Mouse (Mus musculus) granulocyte monocyte progenitor cell, adult 5-6 weeks (primary cell): ENCODE measurements around the gene Ntm. TPM values are rescaled to one million over a fixed set of nuclear protein-coding genes. Genes with fewer than 3 reads are reported as not detected.

ENCODE experiments used
- ATAC-seq: replicated peaks from 2 replicates; pipeline ENCODE4 v1.8.0; 2016; ENCODE audit warnings: mild to moderate bottlenecking, moderate TSS enrichment, inconsistent platforms; ENCODE audit not compliant: poor library complexity, severe bottlenecking
- total RNA-seq, 2 experiments: library from RNA; stranded (forward) in 1 of 2; stranded (reverse) in 1 of 2; fragments of 200-712, 200-1000 nt in 1 of 2; fragments of >200 nt in 1 of 2; fragmentation: Nextera tagmentation in 1 of 2; gene quantifications; 2 replicates each; pipeline ENCODE4 v1.2.3; 2014 to 2017

Ntm gene
- total RNA-seq, 2 experiments from 2014 or later = not detected

DNA sequence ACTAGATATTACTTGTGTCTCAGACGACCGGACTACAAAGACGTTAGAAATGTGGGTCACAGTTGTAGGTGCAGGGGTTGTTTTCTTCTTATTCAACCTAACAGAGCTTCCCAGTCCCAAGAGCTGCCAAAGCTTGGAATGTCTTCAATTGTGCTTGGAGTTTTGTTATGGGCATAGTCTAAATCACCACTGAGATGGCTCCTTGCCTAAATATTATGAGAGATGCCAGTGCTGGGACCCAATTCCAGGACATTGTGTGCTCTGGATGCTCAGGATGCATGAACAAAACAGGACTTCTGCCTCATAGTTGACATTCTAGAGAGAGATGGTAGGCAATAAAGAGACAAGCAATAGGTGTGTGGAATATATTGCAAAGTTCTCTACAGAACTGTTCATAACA, 591.6 kb downstream of the Ntm start:
- no peak for ATAC-seq

DNA sequence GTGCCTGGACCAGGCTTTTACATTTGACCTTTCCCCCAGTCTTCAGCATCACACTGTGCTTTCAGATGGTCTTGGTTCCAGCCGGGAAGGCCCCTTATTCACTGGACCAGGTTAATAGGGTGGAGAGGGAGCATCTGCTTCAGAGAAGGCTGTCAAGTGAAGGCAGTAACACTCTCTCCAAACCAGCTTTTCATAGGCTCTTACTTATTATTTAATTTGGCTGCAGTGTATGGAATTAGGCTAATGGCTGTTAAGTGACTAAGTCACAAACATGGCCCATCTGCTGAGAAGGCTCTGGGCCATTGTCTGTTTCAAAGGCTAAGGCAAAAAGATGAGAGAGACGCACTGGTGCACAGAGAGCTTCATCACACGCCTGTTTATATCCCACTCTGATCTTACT, 593.3 kb downstream of the Ntm start:
- ATAC-seq = no peak

DNA sequence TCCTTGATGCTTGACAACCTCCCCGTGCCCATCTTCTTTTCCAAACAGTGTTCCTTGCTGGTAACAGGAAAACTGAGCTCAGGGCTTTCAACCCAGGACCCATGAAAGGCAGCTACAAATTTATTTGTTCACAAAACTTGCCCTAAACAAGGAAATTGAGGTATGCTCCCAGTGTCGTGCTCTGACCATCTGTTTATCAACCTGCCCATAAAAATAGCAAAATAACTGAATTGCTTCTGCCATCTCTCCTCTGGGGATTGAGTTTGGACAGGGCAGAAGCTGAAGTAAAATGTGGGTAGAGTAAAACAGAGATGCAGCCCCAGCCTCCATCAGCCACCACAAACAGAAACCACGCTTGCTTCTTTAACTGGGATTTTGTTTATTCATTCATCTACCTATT, 594.6 kb downstream of the Ntm start:
- ATAC-seq = no peak

DNA sequence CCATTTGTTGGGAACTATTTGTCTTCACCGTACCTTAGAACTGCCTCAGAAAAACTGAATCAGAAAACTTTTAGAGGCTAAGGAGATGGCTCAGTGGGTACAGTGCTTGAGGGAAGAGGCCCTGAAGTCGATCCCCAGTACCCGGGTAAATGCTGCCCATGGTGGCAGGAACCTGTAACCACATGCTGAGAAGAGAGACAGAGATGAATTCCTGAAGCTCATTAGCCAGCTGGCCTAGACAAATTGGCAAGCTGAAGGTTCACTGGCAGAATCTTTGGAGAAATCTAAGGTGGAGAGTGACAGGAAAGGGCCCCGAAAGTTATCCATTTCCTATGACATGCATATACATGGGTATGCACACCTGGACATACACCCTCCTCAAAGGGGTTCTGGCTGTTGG, 605.1 kb downstream of the Ntm start:
- no peak for ATAC-seq

DNA sequence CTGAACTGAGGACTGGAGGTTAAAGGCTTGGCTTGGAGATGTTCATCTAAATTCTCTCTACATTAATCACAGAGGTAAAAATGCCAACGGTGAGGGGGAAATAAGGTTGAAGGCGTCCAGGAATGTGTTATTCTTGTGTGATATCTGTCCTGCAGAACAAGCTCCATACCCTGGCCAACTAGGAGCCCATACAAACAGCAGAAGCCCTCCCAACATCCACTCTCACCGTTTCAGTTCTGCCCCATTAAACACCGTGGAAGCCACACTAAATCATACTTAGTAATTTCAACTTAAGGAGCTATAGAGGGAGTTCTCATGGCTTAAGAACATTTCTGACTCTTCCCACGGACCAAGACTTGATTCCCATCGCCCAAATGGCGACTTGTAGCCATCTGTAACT, 620.6 kb downstream of the Ntm start:
- ATAC-seq = no peak

DNA sequence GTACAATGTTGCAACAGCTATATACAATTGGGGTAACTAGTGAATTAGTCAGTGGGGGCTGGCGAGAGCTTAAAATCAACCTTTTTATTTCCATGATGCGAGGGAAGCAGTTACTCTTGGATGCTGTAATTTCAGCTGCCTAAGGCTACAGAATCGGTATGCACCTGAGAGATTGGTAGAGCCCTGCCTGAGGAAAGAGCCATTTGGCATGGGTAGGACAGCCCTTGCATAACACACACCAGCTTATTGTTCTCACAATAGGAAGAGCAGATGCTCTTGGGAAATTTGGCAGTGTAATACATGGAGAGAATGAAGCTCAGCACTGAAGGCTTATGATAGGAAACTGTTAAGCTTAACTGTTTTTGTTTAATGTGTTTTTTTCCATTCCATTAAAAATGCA, 621.6 kb downstream of the Ntm start:
- ATAC-seq = no peak

DNA sequence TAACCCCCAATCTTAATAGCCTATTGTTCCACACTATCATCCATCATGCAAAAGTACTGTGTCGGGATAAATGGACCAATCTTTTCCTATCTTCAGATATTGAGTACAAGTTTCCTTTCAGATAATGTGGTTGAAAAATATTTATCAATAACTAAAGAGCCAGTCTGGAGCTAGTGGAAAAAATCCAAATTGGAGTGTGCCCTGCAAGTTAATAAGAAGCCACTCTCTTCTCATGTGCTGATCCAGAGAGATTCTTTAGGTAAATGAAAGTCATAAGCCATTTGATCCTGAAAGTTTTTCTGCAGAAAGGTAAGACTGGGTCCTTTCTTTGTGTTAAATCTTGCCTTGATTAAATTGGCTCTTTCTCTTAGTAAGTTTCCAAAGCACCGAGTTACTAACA, 627.3 kb downstream of the Ntm start:
- no peak for ATAC-seq

DNA sequence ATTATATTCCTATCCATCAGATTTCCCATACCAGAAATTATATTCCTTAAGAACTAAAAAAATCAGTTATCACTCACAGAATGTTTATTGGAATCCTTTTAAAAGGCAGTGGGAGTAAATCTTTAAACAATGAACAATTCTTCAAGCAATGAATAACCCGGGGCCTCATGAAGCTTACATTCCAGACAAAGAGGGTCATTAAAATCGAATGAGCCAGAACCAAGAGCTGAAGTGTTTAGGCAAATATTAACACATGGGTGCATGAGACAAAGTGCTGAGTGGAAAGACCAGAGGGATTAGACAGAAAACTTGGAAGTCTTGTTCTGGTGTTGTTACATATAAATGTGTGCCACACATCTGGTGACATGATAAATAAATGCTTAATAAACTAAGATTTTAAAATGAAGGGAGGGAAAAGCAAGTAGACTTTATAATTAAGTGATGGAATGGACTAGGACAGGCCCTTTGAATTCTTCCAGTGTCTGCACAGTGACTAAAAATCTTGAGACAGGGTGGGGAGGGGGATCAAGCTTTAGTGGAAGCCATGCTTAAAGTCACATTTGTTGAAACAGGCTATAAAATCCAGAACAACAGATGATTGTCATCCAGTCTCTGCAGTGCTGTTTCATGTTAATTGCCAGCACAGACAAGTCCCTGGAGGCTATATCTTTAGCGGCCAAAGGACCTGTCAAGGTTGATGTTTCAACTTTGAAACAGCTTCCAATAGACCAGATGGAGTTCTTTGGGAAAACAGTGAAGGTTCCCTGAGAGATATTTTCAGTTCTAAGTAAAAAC, 630.4 kb downstream of the Ntm start:
- ATAC-seq = no peak

DNA sequence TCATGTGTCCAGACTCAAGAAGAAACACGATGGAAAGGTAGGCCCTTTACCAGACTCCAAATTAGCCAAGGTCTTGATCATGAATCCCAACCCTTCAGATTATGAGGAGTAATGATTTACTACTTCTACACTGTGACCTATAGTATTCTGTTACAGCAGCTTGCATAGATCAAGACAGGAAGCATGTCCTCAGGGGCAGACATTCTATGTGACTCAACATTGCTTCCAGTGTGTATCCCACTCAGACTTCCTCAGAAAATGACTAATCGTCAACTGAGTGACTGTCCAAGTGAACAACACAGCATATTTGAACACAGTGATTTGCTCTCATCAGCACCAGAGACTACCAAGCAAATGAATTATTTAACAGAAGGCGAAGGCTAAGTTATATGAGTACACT, 632.5 kb downstream of the Ntm start:
- ATAC-seq = no peak

DNA sequence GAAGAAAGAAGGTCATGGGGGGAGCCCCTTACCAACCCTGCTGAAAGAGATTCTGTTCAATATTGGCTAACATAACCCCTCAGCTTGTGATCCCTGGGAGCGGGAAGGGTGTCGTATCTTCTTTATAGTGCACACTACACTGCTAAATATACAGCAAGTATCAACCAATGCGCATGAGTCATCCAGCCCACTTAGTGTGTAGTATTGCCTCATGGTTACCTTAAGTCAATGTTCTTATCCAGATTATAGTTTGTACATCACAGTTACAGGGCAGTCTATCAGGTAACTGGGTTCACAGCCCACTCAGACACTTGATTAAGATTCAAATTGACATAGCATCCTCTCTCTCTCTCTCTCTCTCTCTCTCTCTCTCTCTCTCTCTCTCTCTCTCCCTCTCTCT, 636.7 kb downstream of the Ntm start:
- ATAC-seq = no peak

DNA sequence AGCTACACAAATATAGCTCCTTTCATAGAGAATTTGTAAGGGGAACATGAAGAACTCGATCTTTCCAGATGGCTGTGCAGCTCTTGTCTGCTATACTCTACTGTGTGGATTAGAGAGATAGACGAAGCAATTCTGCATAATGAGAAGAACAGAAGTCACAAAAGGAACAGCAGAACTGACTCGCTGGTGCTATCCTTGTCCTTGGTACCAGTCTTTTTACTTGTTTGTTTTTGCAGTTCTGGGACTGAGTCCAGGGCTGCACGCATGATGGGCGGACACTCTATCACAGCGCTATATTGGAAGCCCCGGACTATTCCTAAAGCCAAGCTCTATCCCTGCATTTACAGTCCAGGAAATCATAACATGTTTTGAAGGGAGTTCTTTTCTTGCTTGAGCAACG, 637.8 kb downstream of the Ntm start:
- no peak for ATAC-seq

DNA sequence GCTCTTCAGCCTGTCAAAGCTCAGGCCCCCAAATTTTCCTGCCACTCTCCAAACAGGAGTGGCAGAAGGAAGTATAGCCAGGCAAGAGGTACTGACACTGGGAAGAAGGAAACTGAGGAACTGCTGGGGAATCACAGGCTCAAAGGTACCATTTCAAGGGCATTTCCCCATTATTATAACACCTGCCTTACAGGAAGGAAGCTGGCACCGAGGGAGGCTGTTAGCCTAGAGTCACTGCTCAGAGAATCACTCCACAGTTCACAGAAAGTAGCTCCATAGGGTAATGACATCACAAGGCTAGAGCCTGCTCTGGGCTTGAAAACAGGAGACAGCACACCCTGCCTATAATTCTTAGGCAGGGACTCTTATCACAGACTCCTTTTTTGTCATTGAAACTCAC, 643.7 kb downstream of the Ntm start:
- no peak for ATAC-seq

DNA sequence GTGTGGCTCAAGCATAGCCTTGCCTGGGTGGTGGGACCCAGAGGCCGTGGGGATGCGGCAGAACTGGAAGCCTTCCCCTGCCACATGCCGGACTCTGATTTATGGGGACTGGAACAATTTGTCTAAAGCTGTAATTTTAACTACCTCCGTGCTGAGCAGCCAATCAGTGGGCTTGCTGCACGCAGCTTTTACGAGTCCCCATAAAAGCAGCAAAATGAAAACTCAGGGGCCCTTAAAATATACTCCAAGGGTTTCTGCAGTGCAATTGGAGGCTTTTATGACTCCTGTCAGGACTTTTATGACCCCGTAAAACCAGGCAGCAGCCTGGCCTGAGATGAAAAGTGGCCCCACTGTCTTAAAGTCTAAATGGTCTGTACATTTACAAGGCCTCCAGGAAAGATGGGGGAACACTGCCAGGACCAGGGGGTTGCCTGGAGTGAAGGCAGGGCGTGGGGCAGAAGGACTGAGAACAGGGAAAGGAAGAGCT, 644.2 kb downstream of the Ntm start:
- ATAC-seq = no peak

DNA sequence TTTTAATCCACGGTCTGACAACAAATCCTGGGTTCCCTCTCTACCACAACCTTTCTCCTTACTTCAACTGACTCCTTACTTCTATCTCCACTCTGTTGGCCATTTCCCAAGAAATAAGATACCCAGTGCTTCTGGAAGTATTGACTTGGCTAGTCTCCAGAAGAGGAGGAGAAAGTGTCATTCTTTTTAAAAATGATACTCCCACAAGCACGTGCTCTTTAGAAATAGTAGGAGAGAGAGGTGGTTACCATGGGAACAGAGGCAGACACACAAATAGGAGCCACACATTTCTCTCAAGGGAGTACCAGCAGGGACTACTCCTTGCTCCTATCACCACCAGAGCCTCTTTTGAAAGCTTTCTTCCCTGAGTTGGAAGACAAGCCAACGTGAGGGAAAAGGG, 645.3 kb downstream of the Ntm start:
- no peak for ATAC-seq

DNA sequence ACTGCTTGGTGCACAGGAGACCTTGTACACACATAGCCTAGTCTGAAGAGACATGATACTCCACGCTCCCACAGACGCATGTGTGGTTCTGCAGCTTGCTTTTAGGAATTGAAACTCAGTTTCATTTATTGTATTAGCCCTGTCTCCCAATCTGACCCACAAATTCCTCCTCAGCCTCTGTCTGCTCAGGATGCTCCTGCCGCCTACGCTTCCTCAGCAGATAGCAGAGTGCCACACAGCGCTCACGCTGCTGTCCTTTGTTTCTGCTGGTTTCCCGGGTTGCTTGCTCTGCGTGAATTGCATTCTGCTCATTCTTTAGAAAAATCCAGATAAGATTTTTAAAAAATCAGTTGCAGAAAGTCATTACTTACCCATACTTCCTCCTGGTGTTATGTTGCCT, 647.1 kb downstream of the Ntm start:
- ATAC-seq = no peak

DNA sequence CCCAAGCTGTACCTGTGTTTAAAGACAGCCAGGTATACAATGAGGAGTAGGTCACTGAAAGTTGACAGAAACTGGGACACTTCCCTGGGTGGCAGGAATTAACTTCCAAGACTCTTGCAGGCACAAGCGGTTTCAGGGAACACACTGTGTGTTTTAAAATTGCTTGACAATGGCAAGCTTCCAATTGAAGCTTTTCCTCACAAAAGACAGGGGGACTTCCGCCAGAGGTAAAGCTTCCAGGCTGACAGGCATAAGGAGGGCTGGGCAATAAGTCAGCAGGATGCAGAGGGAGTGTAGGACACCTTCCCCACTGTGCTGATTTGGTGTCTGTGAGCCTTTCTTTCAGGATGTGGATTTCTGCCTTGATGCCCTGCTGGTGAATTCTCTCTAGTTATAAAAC, 656.0 kb downstream of the Ntm start:
- ATAC-seq = no peak

DNA sequence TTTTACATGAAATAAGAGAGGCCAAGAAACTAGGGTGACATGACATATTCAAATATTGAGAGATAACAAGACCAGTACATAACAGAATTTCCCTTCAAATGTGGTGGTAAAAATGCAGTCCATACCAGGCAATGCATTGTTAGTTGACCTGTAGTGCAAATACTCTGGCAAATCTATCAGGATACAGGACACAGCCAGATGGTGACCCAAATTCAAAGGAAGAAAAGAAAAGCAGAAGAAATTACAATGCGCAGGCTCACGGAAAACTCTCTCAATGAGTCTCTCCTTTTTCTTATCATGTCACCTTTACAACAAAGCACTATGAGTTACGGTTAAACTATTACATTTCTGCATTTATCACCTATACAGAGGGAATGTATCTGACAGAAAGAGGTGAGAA, 664.6 kb downstream of the Ntm start:
- no peak for ATAC-seq

DNA sequence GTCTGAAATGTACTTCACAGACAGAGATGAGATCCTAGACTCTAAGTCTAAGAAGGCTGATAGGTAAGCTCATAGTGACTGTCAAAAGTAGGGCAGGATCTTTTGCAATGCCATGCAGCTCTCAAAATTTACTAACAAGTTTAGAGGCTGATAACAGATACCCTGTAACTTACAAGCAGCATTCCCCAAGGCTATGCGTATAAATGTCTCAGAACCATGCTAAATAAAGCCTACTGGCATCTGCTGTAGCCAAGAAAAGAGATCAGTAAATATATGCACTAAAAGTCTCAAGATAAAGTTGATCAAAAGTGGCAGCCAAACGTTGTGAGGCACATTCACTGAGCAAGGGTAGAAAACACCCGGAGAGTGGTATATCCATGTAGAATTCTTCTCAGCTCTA, 666.2 kb downstream of the Ntm start:
- ATAC-seq = no peak

DNA sequence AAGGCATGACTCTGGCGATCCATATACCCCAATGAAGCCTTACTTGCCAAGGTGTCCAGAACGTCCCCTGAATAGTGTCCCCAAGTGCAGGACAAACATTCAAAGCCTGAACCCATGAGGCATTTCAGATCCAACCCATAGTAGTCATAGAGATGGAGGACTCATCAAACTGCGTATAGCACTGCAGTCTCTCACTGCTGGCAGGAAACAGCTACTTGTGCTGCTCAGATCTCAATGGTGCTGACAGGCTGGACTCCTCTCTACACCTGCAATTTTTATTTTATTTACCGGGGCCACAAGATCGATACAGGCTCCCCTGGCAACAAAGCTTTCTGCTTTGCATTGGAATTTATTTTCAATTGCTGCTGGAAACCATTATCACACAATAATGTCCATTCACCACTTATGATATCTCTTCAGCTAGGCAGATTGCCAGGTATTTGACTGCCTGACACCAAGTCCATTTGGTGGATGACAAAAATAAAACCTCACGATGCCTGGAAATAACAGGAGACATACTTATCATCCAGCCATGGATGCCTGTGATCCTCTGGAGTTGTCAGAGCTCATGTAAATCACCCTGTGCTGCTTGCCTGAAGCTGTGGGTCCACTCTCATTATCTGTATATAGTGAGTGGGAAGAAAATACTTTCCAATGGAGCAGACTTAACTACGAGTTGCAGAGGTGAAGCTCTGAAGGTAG, 674.8 kb downstream of the Ntm start:
- no peak for ATAC-seq

DNA sequence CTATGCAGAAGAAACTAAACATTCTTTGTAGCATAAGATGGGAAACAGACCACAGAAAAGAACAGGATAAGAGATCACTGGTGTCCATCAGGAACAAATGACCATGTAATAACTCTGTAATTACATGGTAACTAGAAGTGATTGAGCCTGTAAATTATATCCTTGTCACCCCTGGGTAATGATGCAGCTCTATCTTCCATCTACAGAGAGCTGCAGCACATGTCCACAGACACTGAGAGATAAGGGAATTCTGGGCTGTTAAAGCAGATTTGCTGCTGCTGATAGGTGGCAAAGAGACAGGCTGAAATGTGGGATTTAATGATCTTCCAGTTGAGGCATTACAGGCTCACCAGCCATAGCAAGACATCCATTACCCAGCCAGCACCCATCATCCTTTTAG, 677.8 kb downstream of the Ntm start:
- ATAC-seq = no peak

DNA sequence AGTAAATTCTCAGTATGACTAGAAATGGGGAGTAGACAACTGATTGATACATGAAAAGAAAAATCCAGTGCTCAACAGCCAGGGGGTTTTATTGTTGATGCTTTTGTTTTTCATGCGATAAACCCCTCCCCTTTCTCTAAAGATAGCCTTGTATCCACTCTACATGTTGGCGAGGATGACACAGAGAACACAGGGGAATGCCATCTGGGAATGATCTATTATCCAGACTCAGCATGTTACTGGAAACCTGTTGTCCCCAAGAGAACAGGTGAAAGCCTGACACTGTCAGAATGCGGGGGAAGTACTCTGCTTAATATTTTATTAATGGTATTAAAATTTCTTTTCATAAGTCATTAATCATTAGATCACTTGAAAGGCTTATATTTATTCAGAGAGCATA, 690.1 kb downstream of the Ntm start:
- ATAC-seq = no peak

DNA sequence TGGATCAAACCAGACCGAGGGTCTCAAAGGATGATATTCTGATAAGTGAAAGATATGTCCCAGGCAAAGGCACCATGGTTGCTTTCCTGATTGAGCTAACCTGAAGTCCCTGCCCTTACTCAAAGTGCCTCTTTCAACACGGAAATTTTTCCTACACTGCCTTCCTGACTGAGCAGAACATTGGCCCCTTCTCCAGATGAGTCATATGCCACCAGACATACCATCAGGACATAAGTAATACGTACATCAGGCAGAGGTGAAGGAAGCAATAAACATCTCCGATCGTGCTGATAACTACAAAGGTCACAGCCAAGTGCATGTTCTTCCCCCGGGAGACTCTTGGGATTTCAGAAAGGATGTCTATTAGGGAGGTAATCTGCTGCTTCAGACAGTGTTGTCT, 693.0 kb downstream of the Ntm start:
- ATAC-seq = no peak
